8 mouse cellular contexts compared by ENCODE assay signal in genomic region chr3:27656764-27657390, GRCm38 (mm10). TPM values are rescaled to one million over a fixed set of nuclear protein-coding genes. Genes with fewer than 3 reads are reported as not detected.
DNase-seq lines count a peak whose midpoint lies in the region; ATAC-seq and TF ChIP-seq lines count a peak whose summit lies in the region.

No protein-coding gene starts in this region.

- H3K4me3 ChIP-seq in lung, embryonic 14.5 days (ENCODE audit: low read depth, low read length), result no peak overlapping the region

- peak overlapping the region; percentile 58; the same call in 1 of the 2 replicates for H3K27ac ChIP-seq in lung, embryonic 14.5 days (ENCODE audit: low read depth)

- no peak for TF ChIP-seq CTCF in lung, embryonic 14.5 days (IDR thresholded peaks at IDR 0.05; ENCODE audit: low read depth)

- no peak overlapping the region for H3K4me2 ChIP-seq in lung, embryonic 14.5 days

- H3K9me3 ChIP-seq in lung, embryonic 14.5 days (ENCODE audit: low read depth, low read length), result no peaks in the 10 kb centered on the region

- 62% methylated on average over 7 of the region's 7 CpGs for WGBS in lung, embryonic 14.5 days

- DNase-seq in kidney, postnatal 14 days, result peak; percentile 28
- no peak for DNase-seq in kidney, adult 9 months
- peak; percentile 85 for DNase-seq in ZHBTc4 (ENCODE audit: low read depth, low spot score)
- peak; percentile 77 to 87 for DNase-seq in heart, adult 18-20 months
- DNase-seq in lung, embryonic 14.5 days, result no peak
- no peak for DNase-seq in B cell, adult 2 months

- no peak overlapping the region for H3K9ac ChIP-seq in lung, embryonic 14.5 days

- H3K27me3 ChIP-seq in lung, embryonic 14.5 days (ENCODE audit: insufficient read depth, low read length), result no peaks in the 10 kb centered on the region

- no peak for ATAC-seq in lung, embryonic 14.5 days (ENCODE audit: insufficient read depth)
- no peak for ATAC-seq in CD4-positive, CD25-positive, alpha-beta regulatory T cell, adult 4 months
- ATAC-seq in erythroid progenitor cell, adult 5-6 weeks (replicated peaks; ENCODE audit: low FRiP score, poor library complexity, severe bottlenecking), result no peak

- peaks cover 12% of the 10 kb centered on the region for H3K4me1 ChIP-seq in lung, embryonic 14.5 days (ENCODE audit: insufficient read depth)

- H3K36me3 ChIP-seq in lung, embryonic 14.5 days (ENCODE audit: insufficient read depth), result no peaks in the 10 kb centered on the region

RNA-seq across cellular contexts. Expression of gene Fndc3b, which starts 54.2 kb away (rescaled TPM):
- total RNA-seq in heart, adult 18-20 months (2021), result 10 to 100 TPM; 49.0 to 50.5 TPM
- polyA plus RNA-seq in lung, embryonic 14.5 days (2014; fragmentation: Nextera tagmentation; extraction: Ambion mirVana), result 35.7 and 37.1 TPM in 2 replicates
- under 1 TPM; 0.28 to 0.51 TPM for polyA plus RNA-seq in CD4-positive, CD25-positive, alpha-beta regulatory T cell, adult 4 months (2017; shearing (Covaris generic))
- total RNA-seq in erythroid progenitor cell, adult 5-6 weeks (2015; ENCODE audit: low replicate concordance), result 1.3 and 1.4 TPM in 2 replicates
- 1.3 and 1.8 TPM in 2 replicates for total RNA-seq in erythroid progenitor cell, adult 5-6 weeks (2017; ENCODE audit: low replicate concordance)

Comparison
In these comparisons a context has a peak if more than half of its experiments do, and no peak if none do; other contexts are left out.
1. DNase-seq: peak in kidney, postnatal 14 days (single experiment), ZHBTc4 (single experiment) and heart, adult 18-20 months (2 of 2); none in kidney, adult 9 months (single experiment), lung, embryonic 14.5 days (single experiment) and B cell, adult 2 months (0 of 2).
2. RNA of gene Fndc3b, which starts 54.2 kb away (total RNA-seq): 49.0 to 50.5 TPM in heart, adult 18-20 months; 1.3 to 1.8 TPM in erythroid progenitor cell, adult 5-6 weeks; every median in the first group is over 10 times any median in the second.